Mouse (Mus musculus): Measurements from ENCODE around the gene Acta2.

DNA sequence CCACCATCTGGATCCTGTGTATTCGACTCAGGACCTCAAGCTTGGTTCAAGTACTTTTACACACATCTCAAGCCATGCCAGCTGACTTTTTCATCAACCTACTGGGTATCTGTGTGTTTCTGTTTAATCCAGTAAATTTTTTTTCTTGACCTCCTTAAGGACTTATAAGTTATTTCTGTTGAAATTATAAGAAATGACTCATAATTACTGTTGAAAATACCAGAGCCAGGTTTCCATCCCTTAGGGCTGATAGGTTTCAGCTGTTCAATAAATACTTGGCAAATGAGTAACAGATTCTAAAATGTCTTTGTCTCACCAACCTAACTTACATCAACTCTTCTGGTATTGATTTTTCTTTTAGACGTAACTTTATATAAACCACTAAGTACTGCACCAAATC lies 60.4 kb downstream of the Acta2 start:
- TF ChIP-seq CTCF (conservative IDR thresholded peaks at IDR 0.05; ENCODE audit: low read length) (no peak), POU5F1 (IDR thresholded peaks at IDR 0.05; ENCODE audit: borderline replicate concordance, low read length) (no peak), NANOG (IDR thresholded peaks at IDR 0.05; ENCODE audit: borderline replicate concordance, low read length) (no peak)
